Mouse (Mus musculus) liver, embryonic 14.5 days (tissue): ENCODE measurements around the gene Cobll1. TPM values are rescaled to one million over a fixed set of nuclear protein-coding genes. Genes with fewer than 3 reads are reported as not detected.

Source experiments
- ATAC-seq: fragments of 200-750 bp; cut with Nextera tagmentation; 2 replicates; pipeline ENCODE4 v1.8.0; 2017; ENCODE audit warnings: moderate number of reproducible peaks, mild to moderate bottlenecking, moderate library complexity; ENCODE audit not compliant: insufficient read depth
- DNase-seq, 3 experiments: peaks; one replicate each; pipeline ENCODE4 v3.0.0-alpha.2; 2012 to 2013; ENCODE audit warnings: low read depth in 3 of 3, low spot score in 3 of 3
- H3K27ac ChIP-seq: fragments of 300-500 bp; sonication (generic); 2 replicates; pipeline ENCODE4 v1.5.1; 2014; ENCODE audit warnings: moderate library complexity, mild to moderate bottlenecking, control low read depth, inconsistent platforms
- H3K27me3 ChIP-seq: fragments of 300-500 bp; sonication (generic); 2 replicates; pipeline ENCODE4 v1.6.1; 2014; ENCODE audit warnings: mild to moderate bottlenecking, low read length, moderate library complexity; ENCODE audit not compliant: control insufficient read depth, insufficient read depth
- H3K36me3 ChIP-seq: fragments of 300-500 bp; sonication (generic); replicated peaks from 2 replicates; pipeline ENCODE4 v1.6.1; 2014; ENCODE audit warnings: low read depth; ENCODE audit not compliant: control insufficient read depth, insufficient read depth
- H3K4me1 ChIP-seq, 2 experiments: fragments of 200-500 bp in 1 of 2; fragments of 300-500 bp in 1 of 2; sonication (generic) in 1 of 2; replicated peaks; 2 replicates each; pipeline ENCODE4 v1.6.1; 2012 to 2014; ENCODE audit warnings: antibody characterized with exemption in 1 of 2, inconsistent platforms in 1 of 2, low read length in 1 of 2; ENCODE audit not compliant: control insufficient read depth in 2 of 2, insufficient read depth in 2 of 2
- H3K4me2 ChIP-seq: fragments of 300-500 bp; sonication (generic); 2 replicates; pipeline ENCODE4 v1.6.1; 2014; ENCODE audit warnings: low read depth, mild to moderate bottlenecking, control low read depth, moderate library complexity
- H3K4me3 ChIP-seq, 2 experiments: fragments of 200-500 bp in 1 of 2; fragments of 300-500 bp in 1 of 2; sonication (generic) in 1 of 2; 2 replicates each; pipeline ENCODE4 v1.5.1; 2012 to 2014; ENCODE audit warnings: low read depth in 2 of 2, low read length in 2 of 2, mild to moderate bottlenecking in 2 of 2, control low read depth in 1 of 2, inconsistent platforms in 1 of 2, moderate library complexity in 1 of 2; ENCODE audit not compliant: insufficient read depth in 1 of 2
- H3K9ac ChIP-seq: fragments of 300-500 bp; sonication (generic); replicated peaks from 2 replicates; pipeline ENCODE4 v1.6.1; 2014; ENCODE audit warnings: mild to moderate bottlenecking, control low read depth, moderate library complexity
- H3K9me3 ChIP-seq: fragments of 300-500 bp; sonication (generic); 2 replicates; pipeline ENCODE4 v1.6.1; 2016; ENCODE audit warnings: low read length, mixed read lengths; ENCODE audit not compliant: control insufficient read depth
- CTCF ChIP-seq: IDR thresholded peaks from 2 replicates; pipeline ENCODE4 v1.5.1; 2016; ENCODE audit warnings: antibody characterized with exemption, low read depth, control low read depth
- EP300 ChIP-seq: IDR thresholded peaks from 2 replicates; pipeline ENCODE4 v1.6.1; 2016; ENCODE audit warnings: antibody characterized with exemption, low read depth
- WGBS: fragments of 180-500 bp; shearing (Covaris S2); extraction: QIAGEN DNeasy Blood & Tissue Kit; methylation state at CpG from one replicate; pipeline ENCODE4 v1.1.7; 2014; ENCODE audit not compliant: insufficient replicate concordance; 5-methylcytosine and 5-hydroxymethylcytosine counted together
- polyA plus RNA-seq, 2 experiments: library from polyadenylated mRNA; depleted of rRNA in 1 of 2; stranded (reverse) in 1 of 2; unstranded in 1 of 2; fragments of >200 nt; fragmentation: Nextera tagmentation in 1 of 2; extraction: Ambion mirVana in 1 of 2; gene quantifications; 2 replicates each; pipeline versions ENCODE4 v1.2.1 to v1.2.3; 2012 to 2014

Cobll1 gene
- polyA plus RNA-seq, 2 experiments: 2.6 to 3.3 TPM

DNA sequence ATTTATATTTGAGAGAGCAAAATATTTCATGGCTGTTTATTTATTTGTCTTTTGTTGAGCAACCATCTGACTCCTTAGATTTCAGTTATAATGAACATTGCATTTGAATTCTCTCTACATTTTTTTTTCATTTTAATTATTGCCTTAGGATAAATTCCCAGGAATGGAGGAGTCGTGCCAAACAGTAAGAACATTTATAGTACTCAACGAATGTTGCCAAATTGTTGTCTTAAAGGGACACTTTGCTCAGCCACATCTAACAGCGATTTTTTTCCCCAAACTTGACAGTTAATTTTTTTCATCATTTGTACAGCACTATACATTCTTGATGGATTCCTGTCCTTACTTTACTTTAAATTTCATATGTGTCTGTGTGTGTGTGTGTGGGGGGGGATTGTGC lies 167.0 kb downstream of the Cobll1 start:
- no peaks in the 10 kb centered on the region for H3K4me1 ChIP-seq
- no peak overlapping the region for H3K4me2 ChIP-seq
- no peaks in the 10 kb centered on the region for H3K9me3 ChIP-seq
- no peak overlapping the region for H3K9ac ChIP-seq
- H3K27me3 ChIP-seq: no peaks in the 10 kb centered on the region
- H3K4me3 ChIP-seq: no peak overlapping the region
- ATAC-seq: no peak
- WGBS: 64% methylated on average over 3 of the region's 3 CpGs
- no peak for TF ChIP-seq EP300
- no peak for TF ChIP-seq CTCF
- no peak for DNase-seq
- no peaks in the 10 kb centered on the region for H3K36me3 ChIP-seq
- H3K27ac ChIP-seq: no peak overlapping the region

DNA sequence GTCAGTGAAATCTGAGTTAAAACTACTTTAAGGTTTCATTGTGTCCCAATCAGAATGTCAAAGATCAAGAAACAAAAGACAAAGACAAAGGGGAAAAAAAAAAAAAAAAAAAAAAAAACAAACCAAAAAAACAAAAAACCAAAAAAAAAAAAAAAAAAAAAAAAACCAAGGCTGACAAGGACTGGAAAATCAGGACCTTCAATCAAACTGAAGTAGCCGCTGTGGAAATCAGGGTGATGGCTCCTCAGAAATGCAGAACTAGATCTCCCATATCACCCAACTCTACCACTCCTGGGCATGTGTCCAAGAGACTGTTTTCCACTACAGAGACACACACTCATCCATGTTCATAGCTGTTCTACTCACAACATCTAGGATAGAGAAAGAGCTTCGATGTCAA lies 185.4 kb downstream of the Cobll1 start:
- no peaks in the 10 kb centered on the region for H3K36me3 ChIP-seq
- 63% methylated on average over 2 of the region's 2 CpGs for WGBS
- H3K4me2 ChIP-seq: no peak overlapping the region
- DNase-seq: no peak
- no peak for ATAC-seq
- no peak overlapping the region for H3K4me3 ChIP-seq
- H3K9ac ChIP-seq: no peak overlapping the region
- no peaks in the 10 kb centered on the region for H3K9me3 ChIP-seq
- no peaks in the 10 kb centered on the region for H3K27me3 ChIP-seq
- H3K4me1 ChIP-seq: no peaks in the 10 kb centered on the region
- TF ChIP-seq EP300 (no peak), CTCF (no peak)
- H3K27ac ChIP-seq: no peak overlapping the region

DNA sequence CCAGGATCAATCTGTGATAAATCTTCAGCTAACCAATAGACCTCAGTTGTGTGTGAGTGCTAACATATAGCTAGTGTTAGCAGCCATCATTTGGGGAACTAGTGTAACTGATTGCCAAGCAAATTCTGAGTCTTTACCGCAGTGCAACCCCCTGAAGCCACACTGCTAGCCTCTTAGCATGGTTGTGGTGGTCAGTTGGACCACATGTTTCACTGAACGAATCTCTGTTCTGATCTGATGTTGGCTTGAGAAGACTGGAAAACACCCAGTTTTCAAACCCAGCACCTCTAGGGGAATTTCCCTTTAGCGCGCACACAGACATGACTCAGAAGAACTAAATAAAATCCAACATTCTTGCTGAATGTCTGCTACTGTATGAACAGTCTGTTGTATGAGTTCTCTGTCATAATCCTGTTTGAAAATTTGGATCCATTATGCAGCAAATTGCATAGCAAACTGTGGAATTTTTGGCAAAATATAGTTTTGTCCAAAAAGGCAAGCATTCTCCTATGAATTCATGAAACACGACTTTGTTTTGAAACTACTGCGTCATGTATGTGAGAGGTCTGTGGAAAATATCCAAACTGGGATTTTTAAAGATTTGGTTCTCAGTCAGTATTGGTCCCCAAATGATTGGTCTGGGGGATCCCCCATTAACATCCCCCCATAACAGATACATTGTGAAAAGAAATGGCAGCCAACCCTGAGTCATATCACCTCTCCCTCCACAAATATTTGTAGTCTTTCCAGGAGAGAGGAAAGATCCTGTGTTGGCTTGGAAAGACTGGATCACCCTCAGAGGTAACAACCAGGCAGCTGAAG lies 186.8 kb downstream of the Cobll1 start:
- H3K27me3 ChIP-seq: no peaks in the 10 kb centered on the region
- DNase-seq (no peak), ATAC-seq (no peak)
- TF ChIP-seq CTCF: no peak
- TF ChIP-seq EP300: no peak
- H3K4me2 ChIP-seq: no peak overlapping the region
- no peaks in the 10 kb centered on the region for H3K4me1 ChIP-seq
- no peaks in the 10 kb centered on the region for H3K9me3 ChIP-seq
- H3K4me3 ChIP-seq: no peak overlapping the region
- no peak overlapping the region for H3K27ac ChIP-seq
- no peaks in the 10 kb centered on the region for H3K36me3 ChIP-seq
- H3K9ac ChIP-seq: no peak overlapping the region
- 71% methylated on average over 6 of the region's 6 CpGs for WGBS

DNA sequence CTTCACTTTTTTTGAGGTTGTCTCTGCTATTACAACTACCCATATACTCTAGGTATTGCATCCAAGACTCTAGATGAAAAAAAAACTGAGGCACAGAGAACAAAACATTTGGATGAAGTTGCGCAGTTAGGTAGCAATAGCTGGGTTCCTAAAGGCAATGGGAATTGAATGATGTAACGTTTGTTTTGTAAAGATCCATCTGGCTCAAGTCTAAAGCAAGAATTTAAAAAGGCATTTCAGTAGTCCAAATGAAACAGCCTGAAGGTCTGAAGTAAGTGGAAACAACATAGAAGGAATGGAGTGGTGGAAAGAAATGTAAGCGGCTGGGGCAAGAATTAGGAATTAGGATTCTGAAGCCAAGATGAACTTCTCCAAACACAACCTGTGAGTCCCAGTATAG lies 188.4 kb downstream of the Cobll1 start:
- DNase-seq (no peak), ATAC-seq (no peak)
- H3K9me3 ChIP-seq: no peaks in the 10 kb centered on the region
- no peaks in the 10 kb centered on the region for H3K27me3 ChIP-seq
- no peak overlapping the region for H3K9ac ChIP-seq
- H3K36me3 ChIP-seq: no peaks in the 10 kb centered on the region
- H3K27ac ChIP-seq: no peak overlapping the region
- H3K4me2 ChIP-seq: no peak overlapping the region
- H3K4me1 ChIP-seq: no peaks in the 10 kb centered on the region
- no peak overlapping the region for H3K4me3 ChIP-seq
- TF ChIP-seq CTCF (no peak), EP300 (no peak)
- WGBS: 69% methylated on average over 3 of the region's 3 CpGs

DNA sequence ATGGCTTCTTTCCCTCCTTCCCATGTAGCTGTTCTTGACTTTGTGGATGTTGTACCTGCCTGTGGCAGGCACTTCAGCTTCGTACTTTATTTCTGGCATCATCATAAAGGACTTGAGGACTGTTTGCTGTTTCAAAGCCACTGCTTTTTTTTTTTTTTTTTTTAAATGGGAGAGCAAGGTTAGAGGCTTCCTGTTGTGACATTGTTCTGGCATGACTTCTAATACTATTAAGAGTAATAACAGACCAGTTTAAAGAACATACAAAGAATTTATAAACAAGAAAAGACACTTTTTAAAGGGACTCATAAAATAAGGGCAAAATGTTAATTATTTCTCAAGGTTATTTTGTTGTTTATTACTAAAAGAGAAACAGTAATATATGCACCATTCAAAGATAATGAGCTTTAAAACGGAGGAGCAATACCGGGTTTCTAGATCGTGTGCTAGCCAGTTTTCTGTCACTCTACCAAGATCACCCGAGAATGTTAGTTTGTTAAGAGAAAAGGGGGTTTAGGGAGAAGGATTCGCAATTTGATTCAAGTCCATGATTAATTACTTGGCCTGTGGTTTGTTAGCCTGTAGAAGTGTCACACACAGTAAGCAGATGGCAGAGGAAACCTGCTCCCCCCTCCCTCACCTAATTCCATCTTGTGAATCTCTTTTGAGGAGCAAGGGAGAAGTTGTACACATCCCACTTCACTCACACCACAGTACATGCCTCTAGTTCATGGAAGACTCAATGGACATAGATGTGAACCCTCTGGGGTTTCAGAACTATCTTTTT lies 190.8 kb downstream of the Cobll1 start:
- H3K4me2 ChIP-seq: no peak overlapping the region

More for the DNA sequence above, 190.8 kb downstream of the Cobll1 start:
- Histone ChIP-seq H3K36me3 (no peaks in the 10 kb centered on the region), H3K9ac (no peak overlapping the region), H3K27ac (no peak overlapping the region), H3K9me3 (no peaks in the 10 kb centered on the region), H3K27me3 (no peaks in the 10 kb centered on the region), H3K4me3 (no peak overlapping the region), H3K4me1 (no peaks in the 10 kb centered on the region)
- ATAC-seq (no peak), DNase-seq (no peak)
- 53% methylated on average over 6 of the region's 6 CpGs for WGBS
- TF ChIP-seq CTCF: no peak
- no peak for TF ChIP-seq EP300

Other genes starting within 250 kb of the Cobll1 start
- 1.4 and 2.4 TPM in 2 replicates for gene Grb14, start 214.4 kb downstream of the Cobll1 start, polyA plus RNA-seq (2012; rRNA removed)
- 6.7 and 6.9 TPM in 2 replicates for gene Grb14, start 214.4 kb downstream of the Cobll1 start, polyA plus RNA-seq (2014; fragmentation: Nextera tagmentation; extraction: Ambion mirVana)
- gene Slc38a11, start 124.6 kb upstream of the Cobll1 start, polyA plus RNA-seq (2012; rRNA removed): not detected in 2 replicates
- not detected in 2 replicates for gene Slc38a11, start 124.6 kb upstream of the Cobll1 start, polyA plus RNA-seq (2014; fragmentation: Nextera tagmentation; extraction: Ambion mirVana)